Mouse (Mus musculus) monocyte, adult 2 months (primary cell): ENCODE measurements around the gene Olfr370.
A peak's percentile ranks its signal among the peaks of the same experiment; 100 is the strongest.
"Not testable (repeated sequence)": the region's sequence is repeated elsewhere in the genome, so short reads cannot be mapped to it uniquely, and the experiment has no call there.

Experiments used
- DNase-seq, 2 experiments: peaks; one replicate each; pipeline ENCODE4 v3.0.0; 2022; ENCODE audit warnings: low spot score in 2 of 2, low read depth in 1 of 2

Gene Olfr370

GRCm38 (mm10) chr8:83535736-83536135, at the start of gene Olfr370:
Olfr370 (plus strand) TSS chr8:83535780.
- DNase-seq: no peak

- DNase-seq: no peak
These were observed 23.9 kb upstream of the Olfr370 start for GRCm38 (mm10) chr8:83511696-83512095.

- DNase-seq: no peak
These were observed 15.1 kb upstream of the Olfr370 start for GRCm38 (mm10) chr8:83520432-83520831.

DNA sequence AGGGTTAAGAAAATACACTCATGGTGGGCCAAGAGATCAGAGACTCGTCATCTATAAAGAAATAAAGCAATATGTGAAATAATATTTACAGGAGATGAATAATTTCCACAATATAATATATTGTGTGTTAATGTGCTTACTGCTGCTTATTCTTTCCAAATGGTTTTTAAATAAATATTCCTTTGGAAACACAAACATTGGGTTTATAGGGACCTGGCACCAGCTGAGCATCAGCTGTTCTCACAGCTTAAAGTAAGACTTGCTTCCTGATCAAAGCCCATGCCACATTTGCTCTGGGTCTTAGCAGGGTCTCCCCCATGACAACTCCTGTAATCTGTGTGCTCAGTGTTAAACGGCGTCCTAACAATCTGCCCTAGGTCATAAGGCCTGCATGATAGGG, 14.7 kb upstream of the Olfr370 start:
- not testable (repeated sequence) for DNase-seq

GRCm38 (mm10) chr8:83521310-83521709, 14.3 kb upstream of the Olfr370 start:
- no peak for DNase-seq

DNA sequence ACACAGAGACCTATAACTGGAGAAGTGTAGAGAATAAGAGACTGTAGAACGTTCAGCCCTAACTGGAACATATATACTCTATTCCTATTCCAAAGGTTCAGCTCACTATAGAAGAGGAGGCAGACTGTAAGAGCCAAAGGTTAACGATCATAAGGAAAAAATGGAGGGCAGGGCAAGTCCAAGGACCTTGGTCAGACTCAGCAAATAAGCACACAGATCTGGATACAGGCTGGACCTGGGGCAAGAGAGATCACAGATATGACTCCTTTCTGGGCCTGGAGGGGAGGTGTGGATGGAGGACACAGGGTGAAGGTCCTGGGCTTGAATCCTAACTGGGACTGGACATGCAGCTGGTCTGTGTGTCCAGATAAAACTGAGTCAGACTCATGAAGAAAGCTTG, 778 bp upstream of the Olfr370 start:
- no peak for DNase-seq

DNA sequence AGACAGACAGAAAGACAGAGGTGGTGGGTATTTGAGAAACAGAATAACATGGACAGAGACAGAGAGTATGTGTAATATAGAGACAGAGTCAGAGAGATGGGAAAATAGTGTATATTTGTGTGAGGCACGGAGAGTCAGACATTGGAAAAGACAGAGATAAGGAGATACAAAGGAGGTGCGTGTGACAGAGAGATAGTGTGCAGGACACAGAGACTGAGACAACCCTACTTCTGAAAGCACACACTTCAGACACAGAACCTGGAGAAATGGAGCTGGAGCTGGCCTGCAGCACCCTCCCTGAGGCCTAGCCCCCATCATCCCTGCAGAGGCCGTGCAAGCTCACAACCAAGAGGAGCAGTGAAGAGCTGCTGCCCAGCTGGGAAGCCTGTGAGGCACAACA, 27.1 kb downstream of the Olfr370 start:
- DNase-seq: no peak

DNA sequence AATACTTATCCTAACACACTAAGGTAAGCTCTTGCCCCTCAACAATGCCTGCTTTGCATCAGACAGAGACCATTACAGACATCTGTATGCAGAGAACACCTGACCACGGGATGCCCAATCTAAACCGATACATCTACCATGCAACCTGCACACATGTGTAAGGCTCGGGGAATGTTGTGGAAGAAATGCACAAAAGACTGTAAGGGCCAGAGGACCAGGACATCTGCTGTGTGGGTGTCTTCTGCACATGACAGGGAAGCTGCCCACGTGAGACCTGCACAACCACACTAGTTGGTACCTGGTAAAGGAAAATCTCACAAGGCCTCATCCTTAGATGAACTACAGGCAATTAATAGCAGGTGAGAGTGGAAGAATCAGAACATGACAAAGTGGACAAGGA, 27.7 kb downstream of the Olfr370 start:
- DNase-seq: no peak

GRCm38 (mm10) chr8:83565731-83566375, 30.3 kb downstream of the Olfr370 start:
- DNase-seq: no peak

DNA sequence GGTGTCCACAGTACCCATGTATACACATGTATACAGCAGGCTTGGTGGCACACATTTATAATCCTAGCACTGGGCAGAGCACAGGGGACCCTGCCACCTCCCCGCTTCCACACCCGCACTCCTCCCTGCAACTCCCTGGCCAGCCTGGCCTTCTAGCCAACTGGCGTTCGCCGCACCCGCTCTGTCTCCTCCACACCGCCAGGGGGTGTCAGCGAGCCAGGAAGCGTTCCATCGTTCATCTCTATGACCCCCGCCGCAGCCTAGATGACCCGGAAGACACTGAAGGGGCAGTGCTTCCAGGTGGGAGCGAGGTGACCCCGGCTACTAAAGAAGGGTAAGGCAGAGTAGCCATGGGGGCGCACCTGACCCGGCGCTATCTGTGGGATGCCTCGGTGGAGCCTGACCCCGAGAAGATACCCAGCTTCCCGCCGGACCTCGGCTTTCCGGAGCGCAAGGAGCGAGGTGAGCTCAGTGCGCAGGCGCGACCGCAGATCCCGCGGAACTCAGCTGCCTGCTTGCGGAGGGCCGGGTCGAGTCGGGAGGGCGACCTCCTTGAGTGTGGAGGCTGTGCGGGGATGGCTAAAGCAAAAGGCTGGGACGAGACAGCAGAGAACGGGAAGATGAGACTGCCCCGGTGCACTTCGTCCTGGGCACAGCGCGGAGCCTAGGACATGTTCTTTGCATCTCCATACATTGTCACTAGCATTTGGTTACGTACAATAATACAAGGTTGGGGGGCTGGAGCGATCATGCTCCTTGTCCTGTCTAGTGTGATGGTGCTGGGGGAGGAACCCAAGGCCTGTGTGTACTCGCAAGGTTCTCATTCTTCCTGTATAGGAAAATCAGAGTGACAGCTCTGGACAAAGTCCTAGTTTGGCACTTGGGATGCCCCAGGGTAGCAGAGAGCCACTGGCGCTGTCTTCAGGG, 31.2 kb downstream of the Olfr370 start, which contains the start of gene Ndufb7:
Gene Ndufb7, plus strand, starts transcription at position 203 of the 927 bp plus-strand sequence.
- DNase-seq: peak; percentile 87 to 96

GRCm38 (mm10) chr8:83567668-83568067, 32.1 kb downstream of the Olfr370 start:
- no peak for DNase-seq

DNA sequence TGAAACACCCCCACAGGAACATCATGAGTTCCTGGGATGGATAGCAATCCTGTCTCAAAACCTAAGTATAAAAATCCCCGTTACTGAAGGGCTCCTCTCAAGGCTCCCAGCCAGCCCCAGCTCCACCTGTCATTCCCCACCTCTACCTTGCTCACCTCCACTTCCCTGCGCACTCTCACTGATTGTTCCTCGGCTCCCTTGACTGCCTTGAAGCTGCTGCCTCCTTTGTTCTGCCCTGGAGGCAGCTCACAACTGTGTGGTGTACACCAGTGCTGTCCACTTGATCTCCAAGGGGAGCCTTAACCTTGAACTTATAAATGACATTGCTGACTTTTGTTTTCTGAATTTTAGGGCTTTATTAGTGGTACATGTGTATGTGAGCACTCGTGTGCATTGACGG, 32.5 kb downstream of the Olfr370 start:
- no peak for DNase-seq

DNA sequence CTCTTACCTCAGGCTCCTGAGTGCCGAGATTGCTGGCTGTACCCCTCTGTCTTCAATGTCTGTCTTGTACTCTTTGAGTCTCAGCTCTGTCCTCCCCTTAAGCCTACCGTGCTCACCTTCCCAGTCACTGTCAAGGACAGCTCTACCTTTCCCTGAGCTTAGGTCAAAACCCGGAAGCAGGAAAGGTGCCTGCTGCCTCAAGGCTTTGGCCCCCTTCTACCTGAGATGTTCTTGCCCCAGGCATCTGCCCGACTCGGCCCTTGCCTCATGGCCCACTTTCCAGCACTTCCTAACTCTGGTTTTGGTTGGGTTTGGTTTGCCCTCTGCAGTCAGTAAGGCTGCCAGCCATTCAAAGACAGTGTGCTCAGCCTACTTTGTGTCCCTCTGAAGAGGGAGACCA, 33.2 kb downstream of the Olfr370 start:
- no peak for DNase-seq

DNA sequence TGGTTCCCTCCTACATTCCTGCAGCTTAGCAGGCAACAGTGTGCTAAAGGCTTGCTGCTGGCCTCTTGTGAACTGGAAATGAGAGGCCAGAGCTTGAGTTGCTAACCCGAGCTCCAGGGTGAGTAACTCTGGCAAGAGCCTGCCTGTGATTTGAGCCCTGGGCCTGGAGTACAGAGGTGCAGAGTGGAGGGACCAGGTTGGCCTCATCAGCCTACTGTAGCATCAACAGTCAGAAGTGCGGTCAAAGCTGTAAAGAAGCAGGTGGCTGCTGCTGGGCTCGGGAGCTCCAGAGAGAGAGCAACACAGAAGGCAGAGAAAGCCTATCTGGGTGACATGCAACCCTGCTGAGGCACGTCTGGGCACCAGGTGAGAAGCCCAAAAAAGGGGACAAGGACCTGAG, 33.6 kb downstream of the Olfr370 start:
- DNase-seq: no peak

GRCm38 (mm10) chr8:83570272-83571000, 34.9 kb downstream of the Olfr370 start:
- DNase-seq: no peak

GRCm38 (mm10) chr8:83571001-83571340, 35.4 kb downstream of the Olfr370 start:
- not testable (repeated sequence) for DNase-seq

DNA sequence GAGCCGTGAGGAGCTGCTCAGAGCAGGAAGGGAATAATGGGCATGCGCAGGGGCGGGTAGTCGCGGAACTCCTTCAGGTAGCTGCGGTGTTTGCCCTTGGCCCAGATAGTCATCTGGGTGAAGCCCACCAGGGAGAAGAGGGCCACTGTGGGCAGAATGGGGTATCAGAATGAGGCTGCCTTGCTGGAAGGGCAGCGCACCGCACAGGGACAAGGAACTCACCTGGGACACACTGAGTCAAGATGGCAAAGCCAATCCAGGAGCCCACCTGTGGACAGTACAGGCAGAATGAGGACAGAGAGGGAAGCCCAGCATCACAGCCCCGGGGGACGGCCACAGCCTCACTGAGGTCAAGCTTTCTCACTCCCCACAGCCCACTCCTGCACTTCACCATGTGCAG, 36.2 kb downstream of the Olfr370 start:
- DNase-seq: no peak

DNA sequence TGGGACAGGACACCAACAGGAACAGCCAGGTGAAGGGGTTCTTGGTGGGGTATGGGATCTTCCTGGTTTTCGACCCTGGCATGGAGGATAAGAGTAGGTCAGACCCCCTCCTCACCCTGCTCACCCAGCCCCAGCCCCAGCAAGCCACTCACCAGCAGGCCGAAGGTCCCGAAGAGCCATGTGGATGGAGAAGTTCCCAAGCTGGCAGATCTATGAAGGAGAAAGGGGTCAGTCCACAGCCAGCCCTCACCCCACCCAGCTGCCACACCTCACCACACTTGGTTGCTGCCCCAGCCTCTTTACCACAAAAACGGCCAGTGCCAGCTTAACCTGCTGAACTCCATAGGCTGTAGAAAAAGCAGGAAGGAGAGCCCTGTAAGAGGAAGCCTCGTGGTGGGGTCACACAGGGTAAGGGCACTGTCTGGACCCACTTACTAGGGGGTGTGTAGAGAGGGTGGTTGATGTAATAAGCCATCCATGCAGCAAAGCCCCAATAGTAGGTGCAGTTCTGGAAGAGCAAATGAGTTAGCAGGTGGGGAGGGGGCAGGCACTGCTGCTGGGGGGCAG, 36.7 kb downstream of the Olfr370 start:
- DNase-seq: no peak

- DNase-seq: peak in 1 of 2 experiments; percentile 45
These were observed 37.7 kb downstream of the Olfr370 start for GRCm38 (mm10) chr8:83573140-83573875.

GRCm38 (mm10) chr8:83574631-83575315, 39.2 kb downstream of the Olfr370 start:
- DNase-seq: no peak
